Mouse (Mus musculus) ES-Bruce4 (cell line): ENCODE results near the gene Sntg2. TPM values are rescaled to one million over a fixed set of nuclear protein-coding genes. Genes with fewer than 3 reads are reported as not detected.

Experiments used
- H3K27ac ChIP-seq: 2 replicates; pipeline ENCODE4 v1.5.1; 2012; ENCODE audit warnings: low read length, inconsistent platforms; ENCODE audit not compliant: insufficient read depth
- H3K27me3 ChIP-seq: 2 replicates; pipeline ENCODE4 v1.6.1; 2012; ENCODE audit warnings: mild to moderate bottlenecking, low read length, inconsistent platforms; ENCODE audit not compliant: control insufficient read depth, poor library complexity, insufficient read depth, severe bottlenecking
- H3K36me3 ChIP-seq: 2 replicates; pipeline ENCODE4 v1.6.1; 2012; ENCODE audit warnings: inconsistent platforms, mild to moderate bottlenecking, low read length, moderate library complexity; ENCODE audit not compliant: control insufficient read depth, poor library complexity, insufficient read depth, severe bottlenecking
- H3K4me1 ChIP-seq: one replicate; pipeline ENCODE4 v1.8.1; 2011; ENCODE audit warnings: low read length; ENCODE audit not compliant: control insufficient read depth, insufficient read depth
- H3K4me3 ChIP-seq: 2 replicates; pipeline ENCODE4 v1.5.1; 2011; ENCODE audit warnings: low read depth, mild to moderate bottlenecking, low read length
- H3K9ac ChIP-seq: 2 replicates; pipeline ENCODE4 v1.6.1; 2012; ENCODE audit warnings: low read depth, mild to moderate bottlenecking, inconsistent platforms; ENCODE audit not compliant: poor library complexity, severe bottlenecking
- H3K9me3 ChIP-seq: replicated peaks from 2 replicates; pipeline ENCODE4 v1.6.1; 2012; ENCODE audit warnings: mild to moderate bottlenecking, low read length, inconsistent platforms; ENCODE audit not compliant: control insufficient read depth, poor library complexity, insufficient read depth, severe bottlenecking
- CTCF ChIP-seq: IDR thresholded peaks from one replicate; pipeline ENCODE4 v1.8.1; 2011; ENCODE audit warnings: low read depth, low read length
- EP300 ChIP-seq: IDR thresholded peaks from 2 replicates; pipeline ENCODE4 v1.6.1; 2011; ENCODE audit warnings: low read depth, low read length; ENCODE audit not compliant: insufficient read depth
- POLR2A ChIP-seq: IDR thresholded peaks from one replicate; pipeline ENCODE4 v1.8.1; 2011; ENCODE audit warnings: low read length; ENCODE audit not compliant: insufficient read depth
- polyA plus RNA-seq: library from polyadenylated mRNA; stranded (reverse); fragments of >200 nt; gene quantifications from 2 replicates; pipeline ENCODE4 v1.2.4, GENCODE M21; 2011; ENCODE audit warnings: low read depth; ENCODE audit not compliant: missing spikeins, insufficient read depth, insufficient read length

Sntg2 gene
- polyA plus RNA-seq, 1 experiment, result 1.2 TPM

GRCm38 (mm10) chr12:30313021-30313420, 60.2 kb downstream of the Sntg2 start:
- Histone ChIP-seq H3K9me3 (peaks cover 4% of the 10 kb centered on the region; the same call in 1 of the 2 replicates), H3K27me3 (no peaks in the 10 kb centered on the region), H3K27ac (no peak overlapping the region), H3K36me3 (no peaks in the 10 kb centered on the region), H3K4me3 (no peak overlapping the region), H3K4me1 (no peaks in the 10 kb centered on the region), H3K9ac (no peak overlapping the region)
- TF ChIP-seq EP300, result no peak
- no peak for TF ChIP-seq POLR2A
- TF ChIP-seq CTCF, result no peak

DNA sequence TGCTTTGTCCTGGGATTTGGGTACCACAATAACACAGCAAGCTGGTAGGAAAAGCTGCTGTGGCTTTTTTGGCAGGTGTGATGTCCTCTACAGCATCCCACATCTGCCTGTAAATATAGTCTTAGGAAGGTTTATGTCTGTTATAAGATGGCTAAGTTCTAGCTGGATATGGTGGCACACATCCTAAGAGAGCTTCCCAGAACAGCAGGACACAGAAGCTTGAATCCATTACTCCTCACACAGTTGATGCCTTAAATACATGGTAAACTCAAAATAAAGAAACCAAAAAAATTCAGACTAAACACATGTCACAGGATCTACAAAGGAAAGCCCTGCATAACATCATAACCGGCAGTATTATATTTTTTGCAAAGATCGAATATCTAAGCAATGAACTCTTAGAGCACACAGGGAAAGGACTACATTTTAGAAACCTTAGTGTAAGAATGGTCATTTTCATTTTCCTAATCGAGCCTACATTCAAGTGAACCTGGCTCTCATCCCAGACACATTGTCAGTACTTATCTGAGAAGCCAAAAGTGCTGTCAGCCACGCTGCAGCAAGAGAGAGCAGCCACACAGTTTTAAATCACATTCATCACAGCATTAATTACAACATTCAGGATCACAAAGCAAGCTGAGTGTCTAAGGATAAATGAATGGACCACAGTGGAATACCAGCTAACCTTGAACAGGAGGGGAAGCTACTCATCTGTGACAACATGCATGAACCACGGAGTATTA, 64.8 kb downstream of the Sntg2 start:
- Histone ChIP-seq H3K9me3 (peaks cover 3% of the 10 kb centered on the region; the same call in 1 of the 2 replicates), H3K27me3 (no peaks in the 10 kb centered on the region), H3K4me1 (no peaks in the 10 kb centered on the region), H3K27ac (no peak overlapping the region), H3K9ac (no peak overlapping the region), H3K36me3 (no peaks in the 10 kb centered on the region), H3K4me3 (no peak overlapping the region)
- TF ChIP-seq CTCF (no peak), EP300 (no peak), POLR2A (no peak)

GRCm38 (mm10) chr12:30292724-30293560, 80.2 kb downstream of the Sntg2 start:
- Histone ChIP-seq H3K9me3 (no peaks in the 10 kb centered on the region), H3K27me3 (no peaks in the 10 kb centered on the region), H3K4me1 (no peaks in the 10 kb centered on the region), H3K9ac (no peak overlapping the region), H3K27ac (no peak overlapping the region), H3K4me3 (no peak overlapping the region), H3K36me3 (no peaks in the 10 kb centered on the region)
- no peak for TF ChIP-seq CTCF
- no peak for TF ChIP-seq EP300
- TF ChIP-seq POLR2A, result no peak

DNA sequence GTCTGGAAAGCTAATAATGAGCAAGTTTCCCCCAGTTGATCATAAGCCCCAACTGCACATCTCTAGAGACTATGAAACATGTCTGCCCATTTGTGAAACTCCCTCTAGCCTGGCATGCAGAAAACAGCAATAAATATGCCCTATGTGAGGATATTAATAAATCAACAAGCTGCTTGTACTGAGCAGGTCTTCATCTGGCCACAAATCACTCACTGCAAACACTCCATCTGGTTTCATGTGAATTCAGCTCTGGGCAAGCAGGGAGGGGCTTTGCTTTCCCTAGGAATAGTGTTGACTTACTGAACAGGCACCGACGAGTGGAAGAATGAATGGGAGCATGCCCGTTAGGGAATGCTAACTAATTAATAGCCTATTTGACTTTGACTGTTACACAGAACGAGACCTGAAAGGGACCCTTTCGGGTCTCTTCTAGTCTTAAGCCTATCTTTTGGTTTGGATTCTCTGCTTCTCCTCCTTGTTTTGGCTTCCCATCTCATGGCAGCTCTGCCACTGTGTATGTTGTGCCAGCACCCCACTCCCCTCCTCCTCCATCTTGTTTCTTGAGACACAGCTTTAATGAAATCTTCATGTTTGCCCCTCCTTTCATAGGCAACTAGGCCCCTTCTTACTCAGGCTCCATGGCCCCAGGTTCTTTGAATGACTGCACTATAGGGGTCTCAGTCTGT, 86.1 kb downstream of the Sntg2 start:
- no peak overlapping the region for H3K27ac ChIP-seq
- no peak overlapping the region for H3K4me3 ChIP-seq
- no peak overlapping the region for H3K9ac ChIP-seq
- no peaks in the 10 kb centered on the region for H3K36me3 ChIP-seq
- no peaks in the 10 kb centered on the region for H3K9me3 ChIP-seq
- TF ChIP-seq EP300 (no peak), POLR2A (no peak), CTCF (no peak)
- H3K27me3 ChIP-seq, result no peaks in the 10 kb centered on the region
- no peaks in the 10 kb centered on the region for H3K4me1 ChIP-seq

- Histone ChIP-seq H3K36me3 (no peaks in the 10 kb centered on the region), H3K4me1 (no peaks in the 10 kb centered on the region), H3K27me3 (no peaks in the 10 kb centered on the region), H3K4me3 (no peak overlapping the region), H3K27ac (no peak overlapping the region), H3K9ac (no peak overlapping the region), H3K9me3 (no peaks in the 10 kb centered on the region)
- no peak for TF ChIP-seq POLR2A
- no peak for TF ChIP-seq CTCF
- TF ChIP-seq EP300, result no peak
Observed at GRCm38 (mm10) chr12:30283741-30284140, 89.4 kb downstream of the Sntg2 start.
